Mouse (Mus musculus) lung, adult 2 months (tissue): ENCODE measurements around the gene Pheta2. TPM values are rescaled to one million over a fixed set of nuclear protein-coding genes. Genes with fewer than 3 reads are reported as not detected.

Experiments used
- DNase-seq: peaks from one replicate; pipeline ENCODE4 v3.0.0; 2022
- H3K4me1 ChIP-seq: fragments of 200-500 bp; 2 replicates; pipeline ENCODE4 v1.6.1; 2011; ENCODE audit warnings: low read length; ENCODE audit not compliant: control insufficient read depth, insufficient read depth
- H3K4me3 ChIP-seq: fragments of 200-500 bp; replicated peaks from 2 replicates; pipeline ENCODE3; 2011; ENCODE audit warnings: low read depth, mild to moderate bottlenecking, control low read depth, low read length; ENCODE audit errors: extremely low read depth
- CTCF ChIP-seq: fragments of 200-500 bp; IDR thresholded peaks from 2 replicates; pipeline ENCODE4 v1.5.1; 2011; ENCODE audit warnings: mild to moderate bottlenecking, low read length, control low read depth; ENCODE audit not compliant: insufficient read depth
- POLR2A ChIP-seq: fragments of 200-500 bp; IDR thresholded peaks from 2 replicates; pipeline ENCODE4 v1.6.1; 2011; ENCODE audit warnings: low read depth, mild to moderate bottlenecking, control low read depth, low read length, borderline replicate concordance; ENCODE audit errors: extremely low read depth
- WGBS: fragments of 180-500 bp; shearing (Covaris S2); methylation state at CpG from one replicate; pipeline ENCODE4 v1.1.7; 2018; 5-methylcytosine and 5-hydroxymethylcytosine counted together
- polyA plus RNA-seq: library from polyadenylated mRNA; depleted of rRNA; stranded (reverse); fragments of >200 nt; gene quantifications from 2 replicates; pipeline ENCODE4 v1.2.3, GENCODE M21; 2012

Pheta2 gene
- polyA plus RNA-seq, 1 experiment: 2.4 TPM

- TF ChIP-seq POLR2A (no peak), CTCF (no peak)
- H3K4me1 ChIP-seq: peaks cover 9% of the 10 kb centered on the region
- no peak for DNase-seq
- H3K4me3 ChIP-seq: peak overlapping the region; percentile 8
- 51% methylated on average over 15 of the region's 15 CpGs for WGBS
These were observed 3.2 kb downstream of the Pheta2 start for GRCm38 (mm10) chr15:82341675-82342542.

GRCm38 (mm10) chr15:82342543-82342935, 3.8 kb downstream of the Pheta2 start:
- no peak for DNase-seq
- Histone ChIP-seq H3K4me3 (no peak overlapping the region), H3K4me1 (peaks cover 12% of the 10 kb centered on the region)
- TF ChIP-seq CTCF (no peak), POLR2A (no peak)
- WGBS: 73% methylated on average over 5 of the region's 5 CpGs

- Histone ChIP-seq H3K4me3 (no peak overlapping the region), H3K4me1 (peaks cover 8% of the 10 kb centered on the region)
- DNase-seq: no peak
- WGBS: 88% methylated on average over 27 of the region's 27 CpGs
- no peak for TF ChIP-seq POLR2A
These were observed 4.9 kb downstream of the Pheta2 start for GRCm38 (mm10) chr15:82343368-82344287.

- no peak for TF ChIP-seq POLR2A
- no peak for TF ChIP-seq CTCF
- H3K4me1 ChIP-seq: peaks cover 8% of the 10 kb centered on the region
- no peak overlapping the region for H3K4me3 ChIP-seq
- DNase-seq: no peak
- 85% methylated on average over 6 of the region's 6 CpGs for WGBS
These were observed 6.2 kb downstream of the Pheta2 start for GRCm38 (mm10) chr15:82344971-82345370.

GRCm38 (mm10) chr15:82345820-82346470, 7.2 kb downstream of the Pheta2 start:
- under 1% methylated on average over 51 of the region's 51 CpGs for WGBS
- peaks cover 8% of the 10 kb centered on the region for H3K4me1 ChIP-seq
- peak overlapping the region; percentile 87 for H3K4me3 ChIP-seq
- DNase-seq: peak; percentile 96
- TF ChIP-seq POLR2A: peak; percentile 73; the same call in 1 of the 2 replicates
- TF ChIP-seq CTCF: no peak

GRCm38 (mm10) chr15:82346580-82347302, 8.0 kb downstream of the Pheta2 start:
- Histone ChIP-seq H3K4me1 (peaks cover 8% of the 10 kb centered on the region), H3K4me3 (peak overlapping the region; percentile 60)
- WGBS: 24% methylated on average over 14 of the region's 14 CpGs
- TF ChIP-seq POLR2A (no peak), CTCF (no peak)
- DNase-seq: no peak

GRCm38 (mm10) chr15:82347303-82347676, 8.5 kb downstream of the Pheta2 start:
- WGBS: 61% methylated on average over 4 of the region's 4 CpGs
- H3K4me1 ChIP-seq: peaks cover 8% of the 10 kb centered on the region
- no peak overlapping the region for H3K4me3 ChIP-seq
- no peak for TF ChIP-seq CTCF
- TF ChIP-seq POLR2A: no peak
- no peak for DNase-seq

GRCm38 (mm10) chr15:82347852-82348251, 9.1 kb downstream of the Pheta2 start:
- 95% methylated on average over 12 of the region's 12 CpGs for WGBS
- DNase-seq: no peak
- Histone ChIP-seq H3K4me1 (peaks cover 8% of the 10 kb centered on the region), H3K4me3 (no peak overlapping the region)
- no peak for TF ChIP-seq CTCF
- TF ChIP-seq POLR2A: no peak
